Mouse (Mus musculus): Measurements from ENCODE around the gene Phf21a. TPM values are rescaled to one million over a fixed set of nuclear protein-coding genes. Genes with fewer than 3 reads are reported as not detected.

Phf21a gene
- polyA plus RNA-seq, 1 experiment from 2014 or later: 37.6 TPM

DNA sequence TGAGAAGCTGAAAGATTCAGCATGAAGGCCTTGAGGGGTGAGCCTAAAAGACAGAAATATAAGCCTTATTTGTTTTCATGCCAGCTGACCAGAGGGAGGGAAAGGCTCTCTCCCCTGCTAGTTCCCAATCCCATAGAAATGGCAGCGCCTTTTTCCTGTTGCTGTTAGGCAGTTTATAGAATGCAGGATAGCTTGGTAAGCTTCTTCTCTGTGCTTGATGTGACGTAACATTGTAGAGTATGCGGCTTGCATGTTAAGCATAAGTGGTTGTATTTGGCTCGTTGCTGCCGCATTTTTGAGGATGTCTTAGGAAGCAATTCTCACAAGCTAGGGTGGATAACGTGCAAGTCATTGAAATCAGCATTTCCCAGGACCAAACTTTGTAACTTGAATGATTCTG is 105.2 kb downstream of the Phf21a start:
- Histone ChIP-seq H3K4me2 (replicated peaks) (no peak overlapping the region), H3K27me3 (no peaks in the 10 kb centered on the region), H3K9me3 (replicated peaks) (no peaks in the 10 kb centered on the region), H3K27ac (replicated peaks) (0 out of 2 replicates have a peak overlapping the region, but pooled peaks have one; percentile 12), H3K36me3 (no peaks in the 10 kb centered on the region), H3K9ac (no peak overlapping the region), H3K4me3 (replicated peaks) (no peak overlapping the region), H3K4me1 (peaks cover 7% of the 10 kb centered on the region)
- ATAC-seq (ENCODE audit: insufficient number of reproducible peaks, low FRiP score, low TSS enrichment, low read depth): no peak
- WGBS: 42% methylated on average over 6 of the region's 6 CpGs

GRCm38 (mm10) chr2:92198747-92199146 is 105.8 kb downstream of the Phf21a start:
- Histone ChIP-seq H3K9me3 (replicated peaks) (no peaks in the 10 kb centered on the region), H3K4me3 (replicated peaks) (no peak overlapping the region), H3K27ac (replicated peaks) (no peak overlapping the region), H3K4me2 (replicated peaks) (no peak overlapping the region), H3K36me3 (no peaks in the 10 kb centered on the region), H3K4me1 (peaks cover 7% of the 10 kb centered on the region), H3K9ac (no peak overlapping the region), H3K27me3 (no peaks in the 10 kb centered on the region)
- WGBS: 86% methylated on average over 7 of the region's 7 CpGs
- ATAC-seq (ENCODE audit: insufficient number of reproducible peaks, low FRiP score, low TSS enrichment, low read depth): no peak

DNA sequence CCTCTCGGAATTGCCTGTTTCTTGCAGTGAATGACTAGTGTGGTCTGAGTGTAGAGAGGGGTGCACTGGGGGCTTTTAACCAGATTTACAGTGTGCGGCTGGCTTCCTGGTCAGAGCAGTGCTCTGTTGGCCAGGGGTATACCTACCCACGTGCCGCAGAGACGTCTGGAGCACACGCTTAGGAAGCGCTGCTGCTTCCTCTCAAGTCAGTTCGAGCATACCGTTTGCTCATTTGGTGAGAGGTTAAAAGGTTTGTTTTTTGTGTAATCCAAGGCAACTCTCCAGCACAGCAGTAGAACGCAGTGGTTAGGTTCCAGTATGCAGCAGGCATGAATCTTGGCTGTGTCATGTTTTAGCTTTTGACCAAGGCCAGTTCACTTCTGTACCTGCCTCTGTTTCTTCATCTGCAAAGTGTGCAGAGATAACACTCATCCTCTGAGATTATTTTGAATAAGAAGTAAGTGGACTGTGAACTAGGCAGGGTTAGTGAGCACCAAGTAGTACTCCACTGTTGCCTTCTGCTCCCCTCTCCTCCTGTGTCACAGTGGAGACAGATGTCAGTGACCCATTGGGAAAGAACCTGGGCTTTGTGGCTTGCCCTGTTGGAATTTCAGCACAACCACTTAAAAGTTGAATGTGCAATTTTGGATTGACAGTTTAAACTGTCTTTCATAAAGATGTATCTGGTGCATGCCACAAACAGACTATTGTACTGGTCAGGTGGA is 106.8 kb downstream of the Phf21a start:
- Histone ChIP-seq H3K27me3 (no peaks in the 10 kb centered on the region), H3K4me1 (peaks cover 7% of the 10 kb centered on the region), H3K9me3 (replicated peaks) (no peaks in the 10 kb centered on the region), H3K9ac (no peak overlapping the region), H3K4me3 (replicated peaks) (no peak overlapping the region), H3K36me3 (no peaks in the 10 kb centered on the region), H3K27ac (replicated peaks) (no peak overlapping the region), H3K4me2 (replicated peaks) (no peak overlapping the region)
- ATAC-seq (ENCODE audit: insufficient number of reproducible peaks, low FRiP score, low TSS enrichment, low read depth): no peak
- WGBS: 62% methylated on average over 10 of the region's 10 CpGs

GRCm38 (mm10) chr2:92202319-92203040 is 109.6 kb downstream of the Phf21a start:
- 72% methylated on average over 4 of the region's 4 CpGs for WGBS
- Histone ChIP-seq H3K4me3 (replicated peaks) (no peak overlapping the region), H3K9me3 (replicated peaks) (no peaks in the 10 kb centered on the region), H3K4me2 (replicated peaks) (no peak overlapping the region), H3K27ac (replicated peaks) (no peak overlapping the region), H3K36me3 (no peaks in the 10 kb centered on the region), H3K27me3 (no peaks in the 10 kb centered on the region), H3K4me1 (peaks cover 7% of the 10 kb centered on the region), H3K9ac (no peak overlapping the region)
- ATAC-seq (ENCODE audit: insufficient number of reproducible peaks, low FRiP score, low TSS enrichment, low read depth): no peak

DNA sequence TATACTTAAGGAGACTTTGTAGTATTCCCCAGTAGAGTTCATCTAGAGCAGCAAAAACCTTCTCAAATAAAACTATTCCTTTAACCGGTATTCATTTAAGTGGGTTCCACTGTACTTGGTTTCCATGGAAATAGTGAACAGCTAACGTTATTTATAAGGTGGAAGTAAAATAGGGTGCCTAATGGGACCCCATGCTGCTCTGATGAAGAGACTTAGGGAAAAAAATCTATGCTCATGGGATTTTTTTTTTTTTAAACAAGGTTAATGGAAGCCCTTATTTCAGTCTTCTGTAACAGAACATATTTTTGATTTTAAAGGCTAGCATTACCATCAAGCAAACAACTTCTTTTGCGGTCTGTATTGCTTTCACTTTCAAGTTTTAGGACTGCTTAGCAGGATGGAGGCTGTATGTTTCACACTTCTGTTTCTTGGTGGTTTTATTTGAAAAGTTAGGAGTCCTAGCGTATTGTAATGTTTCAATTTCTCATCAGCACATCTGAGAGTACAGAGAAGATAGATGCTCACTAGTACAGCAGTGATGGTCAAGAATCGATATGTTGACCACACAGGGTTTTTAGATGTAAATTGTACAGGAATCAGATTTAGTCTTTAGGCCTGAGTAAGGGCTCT is 112.2 kb downstream of the Phf21a start:
- ATAC-seq (ENCODE audit: insufficient number of reproducible peaks, low FRiP score, low TSS enrichment, low read depth): no peak
- 76% methylated on average over 5 of the region's 5 CpGs for WGBS
- Histone ChIP-seq H3K27me3 (no peaks in the 10 kb centered on the region), H3K9me3 (replicated peaks) (no peaks in the 10 kb centered on the region), H3K9ac (no peak overlapping the region), H3K4me1 (0 out of 2 replicates have a peak, but pooled peaks cover 3% of the 10 kb centered on the region), H3K4me3 (replicated peaks) (no peak overlapping the region), H3K27ac (replicated peaks) (no peak overlapping the region), H3K4me2 (replicated peaks) (no peak overlapping the region), H3K36me3 (no peaks in the 10 kb centered on the region)

DNA sequence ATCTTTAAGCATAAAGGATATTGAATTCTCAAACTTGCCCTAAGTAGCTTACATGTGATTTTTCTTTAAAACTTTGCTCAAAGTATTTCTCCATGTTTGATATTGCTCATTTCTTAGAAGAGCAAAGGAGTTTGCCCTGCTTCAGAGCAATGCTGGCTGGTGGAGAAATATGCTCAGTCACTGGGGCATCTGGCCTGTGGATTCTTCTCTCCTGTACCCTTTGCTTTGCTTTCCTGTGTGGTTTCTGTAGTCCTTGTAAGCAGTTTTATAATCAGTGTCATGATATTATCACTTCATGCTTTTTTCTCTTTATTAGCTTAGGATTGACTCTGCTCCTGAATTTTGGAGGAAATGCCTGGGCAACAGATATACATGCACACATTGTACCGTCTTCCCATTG is 117.5 kb downstream of the Phf21a start:
- H3K36me3 ChIP-seq: 0 out of 2 replicates have a peak, but pooled peaks cover 12% of the 10 kb centered on the region
- no peaks in the 10 kb centered on the region for H3K9me3 ChIP-seq (replicated peaks)
- H3K27me3 ChIP-seq: no peaks in the 10 kb centered on the region
- no peak overlapping the region for H3K4me3 ChIP-seq (replicated peaks)
- 0 out of 2 replicates have a peak, but pooled peaks cover 3% of the 10 kb centered on the region for H3K4me1 ChIP-seq
- H3K4me2 ChIP-seq (replicated peaks): no peak overlapping the region
- 94% methylated on average over 1 of the region's 1 CpGs for WGBS
- no peak overlapping the region for H3K9ac ChIP-seq
- no peak overlapping the region for H3K27ac ChIP-seq (replicated peaks)
- no peak for ATAC-seq (ENCODE audit: insufficient number of reproducible peaks, low FRiP score, low TSS enrichment, low read depth)

GRCm38 (mm10) chr2:92221431-92221830 is 128.5 kb downstream of the Phf21a start:
- Histone ChIP-seq H3K27ac (replicated peaks) (no peak overlapping the region), H3K4me2 (replicated peaks) (no peak overlapping the region), H3K9me3 (replicated peaks) (no peaks in the 10 kb centered on the region), H3K9ac (no peak overlapping the region), H3K4me3 (replicated peaks) (no peak overlapping the region), H3K4me1 (no peaks in the 10 kb centered on the region), H3K27me3 (no peaks in the 10 kb centered on the region), H3K36me3 (peaks cover 18% of the 10 kb centered on the region; the same call in 1 of the 2 replicates)
- ATAC-seq (ENCODE audit: insufficient number of reproducible peaks, low FRiP score, low TSS enrichment, low read depth): no peak
- WGBS: 63% methylated on average over 6 of the region's 6 CpGs

DNA sequence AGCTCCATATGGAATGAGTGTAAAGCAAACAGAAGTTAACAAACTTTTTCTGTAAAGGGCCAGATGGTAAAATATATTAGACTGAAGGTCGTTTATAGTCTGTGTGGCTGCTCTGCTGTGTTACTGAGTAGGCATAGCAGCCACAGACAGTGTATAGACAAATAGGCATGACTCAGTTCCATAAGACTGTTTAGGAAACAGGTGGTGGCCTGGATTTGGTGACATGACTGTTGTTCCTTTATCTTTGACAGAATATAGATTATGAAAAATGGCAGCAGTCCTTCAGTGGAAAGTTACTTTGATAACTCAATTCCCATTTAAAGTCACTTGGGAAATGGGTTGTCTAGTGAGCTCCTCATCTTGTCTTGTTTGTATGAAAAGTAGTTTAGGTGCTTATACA is 132.7 kb downstream of the Phf21a start:
- no peaks in the 10 kb centered on the region for H3K27me3 ChIP-seq
- ATAC-seq (ENCODE audit: insufficient number of reproducible peaks, low FRiP score, low TSS enrichment, low read depth): no peak
- H3K36me3 ChIP-seq: peaks cover 25% of the 10 kb centered on the region; the same call in 1 of the 2 replicates
- no peak overlapping the region for H3K4me3 ChIP-seq (replicated peaks)
- no peak overlapping the region for H3K27ac ChIP-seq (replicated peaks)
- no peak overlapping the region for H3K4me2 ChIP-seq (replicated peaks)
- H3K9ac ChIP-seq: no peak overlapping the region
- no peaks in the 10 kb centered on the region for H3K4me1 ChIP-seq
- 71% methylated on average over 1 of the region's 1 CpGs for WGBS
- no peaks in the 10 kb centered on the region for H3K9me3 ChIP-seq (replicated peaks)

DNA sequence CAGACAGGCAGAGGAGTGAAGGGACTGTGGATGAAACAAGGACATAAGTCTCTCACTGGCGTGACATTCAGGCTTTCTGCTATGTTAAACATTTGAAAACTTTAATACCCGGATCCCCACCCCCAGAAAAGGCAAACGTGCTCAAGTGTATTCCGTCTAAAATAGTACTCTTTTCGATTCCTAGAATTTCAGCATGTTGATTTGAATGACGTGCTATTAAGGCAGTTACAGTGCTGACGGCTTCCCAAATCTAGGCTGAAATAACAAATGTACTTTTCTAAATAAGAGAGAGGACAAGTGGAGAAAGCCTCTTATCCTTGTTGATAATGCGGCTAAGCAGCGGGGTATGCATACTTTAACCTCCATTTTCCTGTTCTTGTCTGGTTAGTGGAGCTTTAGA is 137.1 kb downstream of the Phf21a start:
- 84% methylated on average over 9 of the region's 9 CpGs for WGBS
- Histone ChIP-seq H3K9ac (no peak overlapping the region), H3K36me3 (peaks cover 43% of the 10 kb centered on the region), H3K4me2 (replicated peaks) (no peak overlapping the region), H3K9me3 (replicated peaks) (no peaks in the 10 kb centered on the region), H3K27ac (replicated peaks) (no peak overlapping the region), H3K27me3 (no peaks in the 10 kb centered on the region), H3K4me3 (replicated peaks) (no peak overlapping the region), H3K4me1 (no peaks in the 10 kb centered on the region)
- ATAC-seq (ENCODE audit: insufficient number of reproducible peaks, low FRiP score, low TSS enrichment, low read depth): no peak

DNA sequence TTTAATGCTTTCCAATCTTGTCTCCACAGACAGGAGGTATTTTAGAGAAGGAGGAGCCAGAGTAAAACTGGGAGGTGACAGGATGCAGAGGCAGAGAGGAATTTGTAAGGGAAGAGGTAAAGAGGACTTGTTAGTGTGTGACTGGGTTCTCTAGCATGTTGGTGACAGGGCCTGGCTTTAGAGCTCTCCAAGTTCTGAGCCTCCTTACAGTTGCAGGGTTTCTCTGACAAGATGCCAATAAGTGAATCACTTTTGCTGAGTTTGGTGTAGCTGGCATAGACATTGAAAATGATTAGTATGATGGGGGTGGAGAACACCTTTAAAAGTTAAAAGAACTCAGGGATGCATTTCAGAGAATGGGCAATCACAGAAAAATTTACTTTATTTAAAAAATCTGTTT is 138.8 kb downstream of the Phf21a start:
- Histone ChIP-seq H3K4me3 (replicated peaks) (no peak overlapping the region), H3K9ac (no peak overlapping the region), H3K27me3 (no peaks in the 10 kb centered on the region), H3K4me1 (no peaks in the 10 kb centered on the region), H3K9me3 (replicated peaks) (no peaks in the 10 kb centered on the region), H3K36me3 (peaks cover 50% of the 10 kb centered on the region), H3K4me2 (replicated peaks) (no peak overlapping the region), H3K27ac (replicated peaks) (no peak overlapping the region)
- ATAC-seq (ENCODE audit: insufficient number of reproducible peaks, low FRiP score, low TSS enrichment, low read depth): no peak

GRCm38 (mm10) chr2:92234768-92235332 is 141.9 kb downstream of the Phf21a start:
- Histone ChIP-seq H3K4me1 (no peaks in the 10 kb centered on the region), H3K27me3 (no peaks in the 10 kb centered on the region), H3K36me3 (peaks cover 49% of the 10 kb centered on the region), H3K27ac (replicated peaks) (no peak overlapping the region), H3K4me3 (replicated peaks) (no peak overlapping the region), H3K9ac (no peak overlapping the region), H3K9me3 (replicated peaks) (no peaks in the 10 kb centered on the region), H3K4me2 (replicated peaks) (no peak overlapping the region)
- ATAC-seq (ENCODE audit: insufficient number of reproducible peaks, low FRiP score, low TSS enrichment, low read depth): no peak
- 88% methylated on average over 5 of the region's 5 CpGs for WGBS

Data from embryonic facial prominence, embryonic 15.5 days (tissue).